Mouse (Mus musculus): ENCODE data around the gene Kmt5c. TPM values are rescaled to one million over a fixed set of nuclear protein-coding genes. Genes with fewer than 3 reads are reported as not detected.
A peak's percentile ranks its signal among the peaks of the same experiment; 100 is the strongest.
"Not testable (repeated sequence)": the region's sequence is repeated elsewhere in the genome, so short reads cannot be mapped to it uniquely, and the experiment has no call there.

The Kmt5c gene
- polyA plus RNA-seq, 1 experiment from 2014 or later = 89.3 TPM

- no peak overlapping the region for H3K27ac ChIP-seq (replicated peaks)
- H3K27me3 ChIP-seq = peaks cover 56% of the 10 kb centered on the region
- peak; percentile 89 for ATAC-seq (ENCODE audit: low FRiP score, low read depth)
- peak overlapping the region; percentile 31 for H3K4me3 ChIP-seq
- WGBS = 2% methylated on average over 35 of the region's 56 CpGs
- peak overlapping the region; percentile 48 for H3K4me2 ChIP-seq (replicated peaks)
- peak overlapping the region; percentile 17 for H3K9ac ChIP-seq (replicated peaks)
- H3K36me3 ChIP-seq = no peaks in the 10 kb centered on the region
- no peaks in the 10 kb centered on the region for H3K9me3 ChIP-seq
- H3K4me1 ChIP-seq = peaks cover 23% of the 10 kb centered on the region
Observed at GRCm38 (mm10) chr7:4776861-4777830, 37.2 kb downstream of the Kmt5c start.

DNA sequence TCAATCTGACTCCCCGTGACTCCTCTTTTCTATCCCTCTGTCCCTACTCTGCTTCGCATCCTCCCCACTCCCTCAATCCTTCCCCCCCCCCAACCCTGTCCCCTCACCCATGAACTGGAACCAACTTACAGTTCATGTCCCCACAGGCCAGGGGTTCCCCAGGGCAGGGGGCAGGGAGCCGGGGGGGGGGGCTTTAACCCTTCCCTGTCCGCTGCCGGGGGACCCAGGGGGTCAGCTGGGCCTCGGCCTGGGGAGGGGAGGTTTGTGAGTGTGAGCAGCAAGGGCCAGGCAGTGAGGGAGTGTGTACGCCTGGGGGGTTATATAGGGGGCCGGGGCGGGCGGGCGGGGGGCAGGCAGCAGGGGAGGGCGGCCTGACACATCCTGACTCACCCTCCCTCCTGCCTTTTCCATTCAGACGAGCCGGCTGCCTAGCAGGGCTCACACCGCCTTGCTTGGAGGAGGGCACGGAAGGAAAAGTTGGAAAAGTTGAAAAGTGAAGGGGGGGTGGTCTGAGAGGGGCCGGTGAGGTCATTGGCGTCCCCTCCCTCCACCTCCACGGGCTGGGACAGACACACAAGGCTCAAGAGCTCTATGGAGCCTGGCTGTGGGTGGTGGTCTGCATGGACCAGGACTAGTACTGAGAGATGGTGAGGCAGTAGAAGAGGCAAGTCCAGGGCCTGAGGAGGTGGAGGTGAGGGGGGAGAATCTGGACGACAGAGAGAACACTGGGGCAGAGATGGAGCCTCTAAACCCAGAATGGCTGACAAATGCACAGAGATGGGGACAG, 38.1 kb downstream of the Kmt5c start:
- Histone ChIP-seq H3K9ac (replicated peaks) (peak overlapping the region; percentile 4; the same call in 1 of the 2 replicates), H3K27me3 (peaks cover 56% of the 10 kb centered on the region), H3K27ac (replicated peaks) (no peak overlapping the region), H3K4me2 (replicated peaks) (peak overlapping the region; percentile 48; the same call in 1 of the 2 replicates), H3K9me3 (no peaks in the 10 kb centered on the region), H3K4me3 (no peak overlapping the region), H3K4me1 (peaks cover 23% of the 10 kb centered on the region), H3K36me3 (no peaks in the 10 kb centered on the region)
- WGBS = 3% methylated on average over 16 of the region's 20 CpGs
- ATAC-seq (ENCODE audit: low FRiP score, low read depth) = peak; percentile 17; the same call in 1 of the 2 replicates

GRCm38 (mm10) chr7:4779921-4780320, 40.0 kb downstream of the Kmt5c start:
- Histone ChIP-seq H3K4me2 (replicated peaks) (no peak overlapping the region), H3K4me1 (peaks cover 23% of the 10 kb centered on the region), H3K27me3 (peaks cover 59% of the 10 kb centered on the region), H3K9me3 (no peaks in the 10 kb centered on the region), H3K4me3 (no peak overlapping the region), H3K9ac (replicated peaks) (no peak overlapping the region; the same call in 1 of the 2 replicates), H3K36me3 (no peaks in the 10 kb centered on the region), H3K27ac (replicated peaks) (no peak overlapping the region)
- no peak for ATAC-seq (ENCODE audit: low FRiP score, low read depth)
- 35% methylated on average over 5 of the region's 5 CpGs for WGBS

- Histone ChIP-seq H3K9ac (replicated peaks) (no peak overlapping the region), H3K9me3 (no peaks in the 10 kb centered on the region), H3K4me3 (no peak overlapping the region), H3K4me2 (replicated peaks) (no peak overlapping the region), H3K36me3 (no peaks in the 10 kb centered on the region), H3K4me1 (peaks cover 19% of the 10 kb centered on the region), H3K27ac (replicated peaks) (no peak overlapping the region), H3K27me3 (peaks cover 46% of the 10 kb centered on the region)
- ATAC-seq (ENCODE audit: low FRiP score, low read depth) = no peak
- 58% methylated on average over 3 of the region's 3 CpGs for WGBS
Observed at GRCm38 (mm10) chr7:4782130-4782529, 42.2 kb downstream of the Kmt5c start.

DNA sequence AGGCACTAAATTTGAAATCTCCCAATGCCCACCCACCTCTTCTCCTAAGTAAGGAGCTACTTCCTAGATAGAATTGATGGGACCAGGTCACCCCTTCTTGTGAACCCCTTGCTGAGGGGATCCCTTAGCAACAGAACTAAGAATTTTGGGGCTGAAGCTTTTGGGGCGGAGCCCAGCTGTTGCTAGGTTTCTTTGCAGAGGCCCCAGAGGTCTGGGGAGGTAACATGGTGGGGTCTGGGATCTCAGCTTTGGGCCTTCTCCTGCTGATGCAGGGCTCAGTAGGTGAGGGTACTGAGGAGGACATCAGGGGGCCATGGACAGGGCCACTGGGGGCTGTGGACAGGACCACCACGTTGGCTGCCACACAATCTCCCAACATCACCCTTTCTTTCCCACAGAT, 42.8 kb downstream of the Kmt5c start, which contains the start of the genes Il11 and Tmem190:
Gene Il11 (minus strand): TSS at position 101 of the 400 bp plus-strand sequence.
Gene Tmem190 (plus strand): TSS at position 179 of the 400 bp plus-strand sequence.
- WGBS = 84% methylated on average over 2 of the region's 2 CpGs
- H3K4me2 ChIP-seq (replicated peaks) = no peak within 1 kb of the TSS
- no peak within 1 kb of the TSS for H3K4me3 ChIP-seq
- ATAC-seq (ENCODE audit: low FRiP score, low read depth) = no peak
- no peak within 1 kb of the TSS for H3K9ac ChIP-seq (replicated peaks)
- no peak within 1 kb of the TSS for H3K27ac ChIP-seq (replicated peaks)
- peaks cover 46% of the 10 kb centered on the region for H3K27me3 ChIP-seq
- no peaks in the 10 kb centered on the region for H3K9me3 ChIP-seq
- H3K4me1 ChIP-seq = peaks cover 13% of the 10 kb centered on the region
- no peaks in the 10 kb centered on the region for H3K36me3 ChIP-seq

DNA sequence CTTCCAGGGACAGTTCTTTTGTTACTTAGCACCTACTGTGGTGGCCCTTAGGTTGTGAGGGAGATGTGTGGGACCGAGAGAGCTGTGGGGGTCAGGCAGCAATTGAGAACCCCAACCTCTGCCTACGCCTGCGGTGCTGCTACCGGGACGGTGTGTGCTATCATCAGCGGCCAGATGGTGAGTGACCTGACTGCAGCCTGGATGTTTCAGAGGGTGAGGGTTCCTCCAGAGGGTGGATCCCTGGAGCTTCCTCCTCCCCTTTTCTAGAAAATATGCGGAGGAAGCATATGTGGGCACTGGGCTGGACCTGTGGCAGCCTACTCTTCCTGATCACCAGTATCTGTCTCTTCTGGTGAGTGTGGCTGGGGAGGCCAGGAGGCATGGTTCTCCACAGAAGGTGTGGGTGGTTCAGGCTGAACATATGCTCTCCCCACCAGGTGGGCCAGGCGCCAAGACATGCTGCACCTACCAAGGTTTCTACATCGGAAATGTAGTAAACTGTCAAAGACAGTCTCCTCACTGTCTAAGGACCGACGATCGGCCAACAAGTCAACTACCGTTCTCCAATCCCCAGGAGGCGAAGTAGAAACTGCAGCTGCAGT, 43.9 kb downstream of the Kmt5c start:
- no peaks in the 10 kb centered on the region for H3K36me3 ChIP-seq
- no peaks in the 10 kb centered on the region for H3K9me3 ChIP-seq
- no peak overlapping the region for H3K27ac ChIP-seq (replicated peaks)
- no peak overlapping the region for H3K9ac ChIP-seq (replicated peaks)
- 86% methylated on average over 14 of the region's 14 CpGs for WGBS
- peaks cover 14% of the 10 kb centered on the region; the same call in 1 of the 2 replicates for H3K4me1 ChIP-seq
- peaks cover 46% of the 10 kb centered on the region for H3K27me3 ChIP-seq
- no peak for ATAC-seq (ENCODE audit: low FRiP score, low read depth)
- no peak overlapping the region for H3K4me2 ChIP-seq (replicated peaks)
- H3K4me3 ChIP-seq = no peak overlapping the region

GRCm38 (mm10) chr7:4788499-4789435, 48.9 kb downstream of the Kmt5c start:
- H3K27ac ChIP-seq (replicated peaks) = peak overlapping the region; percentile 61
- peak overlapping the region; percentile 87 for H3K4me2 ChIP-seq (replicated peaks)
- H3K4me3 ChIP-seq = peak overlapping the region; percentile 56
- peaks cover 13% of the 10 kb centered on the region for H3K4me1 ChIP-seq
- H3K27me3 ChIP-seq = peaks cover 44% of the 10 kb centered on the region
- no peaks in the 10 kb centered on the region for H3K9me3 ChIP-seq
- peak overlapping the region; percentile 82 for H3K9ac ChIP-seq (replicated peaks)
- WGBS = 2% methylated on average over 64 of the region's 64 CpGs
- H3K36me3 ChIP-seq = 0 out of 2 replicates have a peak, but pooled peaks cover 2% of the 10 kb centered on the region
- ATAC-seq (ENCODE audit: low FRiP score, low read depth) = peak; percentile 59

DNA sequence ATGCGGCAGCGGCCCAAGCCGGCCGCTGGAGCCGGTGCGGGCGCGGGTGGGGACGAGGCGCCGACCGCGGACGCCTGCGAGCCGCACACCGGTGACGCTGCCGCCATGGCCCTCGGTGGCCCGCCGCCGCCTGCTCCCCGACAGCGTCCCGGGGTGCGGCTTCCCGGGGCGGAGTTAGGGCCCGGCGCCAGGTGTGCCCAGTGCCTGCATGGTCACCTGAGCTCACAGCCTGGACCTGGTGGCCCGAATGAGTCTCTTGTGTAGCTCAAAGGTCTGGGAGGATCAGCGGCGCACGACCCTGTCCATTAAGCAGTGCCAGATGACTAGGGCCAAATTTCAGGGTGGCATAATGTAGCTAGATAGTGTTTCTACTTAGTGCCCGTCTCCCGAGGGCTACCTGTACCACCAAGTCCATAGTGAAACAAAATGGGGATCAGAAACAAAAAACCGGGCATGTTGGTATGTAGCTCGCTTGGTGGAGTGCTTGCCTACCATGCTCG, 49.6 kb downstream of the Kmt5c start, which contains the start of gene Tmem238:
Gene Tmem238 (minus strand): TSS at position 221 of the 500 bp plus-strand sequence.
- no peak for ATAC-seq (ENCODE audit: low FRiP score, low read depth)
- Histone ChIP-seq H3K9ac (replicated peaks) (peak within 1 kb of the TSS; percentile 82), H3K27ac (replicated peaks) (peak within 1 kb of the TSS; percentile 61), H3K4me1 (peaks cover 20% of the 10 kb centered on the region), H3K36me3 (peaks cover 9% of the 10 kb centered on the region), H3K9me3 (no peaks in the 10 kb centered on the region), H3K27me3 (peaks cover 44% of the 10 kb centered on the region), H3K4me2 (replicated peaks) (peak within 1 kb of the TSS; percentile 87), H3K4me3 (peak within 1 kb of the TSS; percentile 56)
- 15% methylated on average over 24 of the region's 40 CpGs for WGBS

- ATAC-seq (ENCODE audit: low FRiP score, low read depth) = peak; percentile 93
- no peaks in the 10 kb centered on the region for H3K9me3 ChIP-seq
- peak within 1 kb of the TSS; percentile 88 for H3K4me2 ChIP-seq (replicated peaks)
- 2% methylated on average over 54 of the region's 54 CpGs for WGBS
- H3K36me3 ChIP-seq = peaks cover 36% of the 10 kb centered on the region
- peak within 1 kb of the TSS; percentile 87 for H3K27ac ChIP-seq (replicated peaks)
- H3K9ac ChIP-seq (replicated peaks) = peak within 1 kb of the TSS; percentile 94
- H3K27me3 ChIP-seq = peaks cover 30% of the 10 kb centered on the region
- peaks cover 23% of the 10 kb centered on the region for H3K4me1 ChIP-seq
- peak within 1 kb of the TSS; percentile 78 for H3K4me3 ChIP-seq
Observed at GRCm38 (mm10) chr7:4792278-4793212, 52.6 kb downstream of the Kmt5c start, which contains the start of gene Rpl28. Rpl28 (plus strand) TSS chr7:4792874.

DNA sequence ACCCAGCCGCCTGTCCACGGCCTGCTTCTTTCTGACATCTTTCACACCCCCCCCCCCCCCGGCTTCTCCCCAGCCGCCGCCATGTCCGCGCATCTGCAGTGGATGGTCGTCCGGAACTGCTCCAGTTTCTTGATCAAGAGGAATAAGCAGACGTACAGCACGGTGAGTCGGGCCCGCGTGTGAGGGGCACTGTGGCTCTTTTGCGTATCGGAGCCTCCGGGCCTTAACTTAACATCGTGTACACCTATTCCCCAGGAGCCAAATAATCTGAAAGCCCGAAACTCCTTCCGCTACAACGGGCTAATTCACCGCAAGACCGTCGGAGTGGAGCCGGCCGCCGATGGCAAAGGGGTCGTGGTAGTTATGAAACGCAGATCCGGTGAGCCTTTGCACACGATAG, 53.3 kb downstream of the Kmt5c start:
- H3K4me2 ChIP-seq (replicated peaks) = peak overlapping the region; percentile 88
- H3K36me3 ChIP-seq = peaks cover 41% of the 10 kb centered on the region
- peaks cover 22% of the 10 kb centered on the region for H3K4me1 ChIP-seq
- H3K27ac ChIP-seq (replicated peaks) = peak overlapping the region; percentile 87
- peak overlapping the region; percentile 78 for H3K4me3 ChIP-seq
- 2% methylated on average over 31 of the region's 31 CpGs for WGBS
- ATAC-seq (ENCODE audit: low FRiP score, low read depth); H3K9me3 ChIP-seq: not testable (repeated sequence)
- H3K9ac ChIP-seq (replicated peaks) = peak overlapping the region; percentile 94
- peaks cover 23% of the 10 kb centered on the region for H3K27me3 ChIP-seq
